Mouse (Mus musculus) heart, postnatal 36 days (tissue): ENCODE data around the gene Gm10645. TPM values are rescaled to one million over a fixed set of nuclear protein-coding genes. Genes with fewer than 3 reads are reported as not detected.

Experiments
- DNase-seq, 2 experiments: peaks; one replicate each; pipeline ENCODE4 v3.0.0; 2021 to 2022
- intact Hi-C: fragments of 180-260 bp; cut with DNase I; formaldehyde crosslinking; loops from one replicate; pipeline ENCODE4 v1.15.1; 2025
- total RNA-seq, 2 experiments: library from RNA; stranded (reverse); gene quantifications; 2 replicates each; pipeline ENCODE4 v1.2.3; 2021

Gm10645 gene
- not detected for total RNA-seq

GRCm38 (mm10) chr8:83165931-83166867 is at the start of gene Gm10645:
Gm10645 (minus strand) TSS chr8:83166170.
- DNase-seq, result peak; percentile 45 to 51
- intact Hi-C loops, result loop anchor here (2.0 to 5.0 kb wide), 2 partner anchors 25 to 166 kb away; partner anchors contain the start of gene Elmod2

- peak; percentile 10 to 11 for DNase-seq
- intact Hi-C loops, result no loop called here
Measured at GRCm38 (mm10) chr8:83215065-83215464, 49.1 kb upstream of the Gm10645 start.

GRCm38 (mm10) chr8:83210676-83211075 is 44.7 kb upstream of the Gm10645 start:
- DNase-seq, result no peak
- intact Hi-C loops, result no loop called here

GRCm38 (mm10) chr8:83209581-83209980 is 43.6 kb upstream of the Gm10645 start:
- intact Hi-C loops, result no loop called here
- no peak for DNase-seq

- intact Hi-C loops, result no loop called here
- no peak for DNase-seq
Measured at GRCm38 (mm10) chr8:83205907-83206306, 39.9 kb upstream of the Gm10645 start.

GRCm38 (mm10) chr8:83202946-83203345 is 37.0 kb upstream of the Gm10645 start:
- DNase-seq, result peak; percentile 11
- intact Hi-C loops, result no loop called here

GRCm38 (mm10) chr8:83200191-83201177 is 34.5 kb upstream of the Gm10645 start:
- intact Hi-C loops, result no loop called here
- peak; percentile 17 to 34 for DNase-seq

GRCm38 (mm10) chr8:83199715-83200114 is 33.7 kb upstream of the Gm10645 start:
- intact Hi-C loops, result no loop called here
- no peak for DNase-seq

GRCm38 (mm10) chr8:83196088-83196487 is 30.1 kb upstream of the Gm10645 start:
- intact Hi-C loops, result no loop called here
- no peak for DNase-seq

- intact Hi-C loops, result no loop called here
- no peak for DNase-seq
Measured at GRCm38 (mm10) chr8:83189538-83190095, 23.6 kb upstream of the Gm10645 start.

GRCm38 (mm10) chr8:83187363-83187962 is 21.5 kb upstream of the Gm10645 start:
- intact Hi-C loops, result no loop called here
- no peak for DNase-seq

GRCm38 (mm10) chr8:83186376-83186775 is 20.4 kb upstream of the Gm10645 start:
- intact Hi-C loops, result no loop called here
- DNase-seq, result no peak

GRCm38 (mm10) chr8:83182784-83183183 is 16.8 kb upstream of the Gm10645 start:
- no peak for DNase-seq
- intact Hi-C loops, result no loop called here

- intact Hi-C loops, result no loop called here
- no peak for DNase-seq
Measured at GRCm38 (mm10) chr8:83181851-83182482, 16.0 kb upstream of the Gm10645 start.

- no peak for DNase-seq
- intact Hi-C loops, result no loop called here
Measured at GRCm38 (mm10) chr8:83178228-83178742, 12.3 kb upstream of the Gm10645 start.

GRCm38 (mm10) chr8:83177317-83178195 is 11.6 kb upstream of the Gm10645 start:
- intact Hi-C loops, result loop anchor here (2.0 kb wide), 1 partner anchor 77 kb away; no protein-coding TSS in a partner anchor
- DNase-seq, result no peak

GRCm38 (mm10) chr8:83176785-83177184 is 10.8 kb upstream of the Gm10645 start:
- no peak for DNase-seq
- intact Hi-C loops, result loop anchor here (2.0 kb wide), 1 partner anchor 76 kb away; no protein-coding TSS in a partner anchor

GRCm38 (mm10) chr8:83175680-83176079 is 9.7 kb upstream of the Gm10645 start:
- intact Hi-C loops, result loop anchor here (2.0 kb wide), 1 partner anchor 75 kb away; no protein-coding TSS in a partner anchor
- no peak for DNase-seq
